Mouse (Mus musculus) heart, embryonic 16.5 days (tissue): Measurements from ENCODE around the gene Kcnmb4. TPM values are rescaled to one million over a fixed set of nuclear protein-coding genes. Genes with fewer than 3 reads are reported as not detected.

Experiments used
- ATAC-seq: fragments of 200-750 bp; cut with Nextera tagmentation; replicated peaks from 2 replicates; pipeline ENCODE4 v1.8.0; 2017; ENCODE audit warnings: moderate number of reproducible peaks; ENCODE audit not compliant: insufficient read depth, low FRiP score; ENCODE audit errors: extremely low read depth
- H3K27ac ChIP-seq: fragments of 300-500 bp; sonication (generic); 2 replicates; pipeline ENCODE4 v1.5.1; 2014; ENCODE audit warnings: mild to moderate bottlenecking, low read length, control low read depth, moderate library complexity
- H3K27me3 ChIP-seq: fragments of 300-500 bp; sonication (generic); 2 replicates; pipeline ENCODE4 v1.6.1; 2014; ENCODE audit warnings: low read length, mixed read lengths; ENCODE audit not compliant: control insufficient read depth, insufficient read depth
- H3K36me3 ChIP-seq: fragments of 300-500 bp; sonication (generic); 2 replicates; pipeline ENCODE4 v1.6.1; 2014; ENCODE audit not compliant: control insufficient read depth, insufficient read depth
- H3K4me1 ChIP-seq: fragments of 300-500 bp; sonication (generic); 2 replicates; pipeline ENCODE4 v1.6.1; 2014; ENCODE audit warnings: low read length, mixed read lengths; ENCODE audit not compliant: control insufficient read depth, insufficient read depth
- H3K4me2 ChIP-seq: fragments of 300-500 bp; sonication (generic); 2 replicates; pipeline ENCODE4 v1.6.1; 2014; ENCODE audit warnings: low read depth, mild to moderate bottlenecking, control low read depth, low read length
- H3K4me3 ChIP-seq: fragments of 300-500 bp; sonication (generic); 2 replicates; pipeline ENCODE4 v1.5.1; 2014; ENCODE audit warnings: mild to moderate bottlenecking, control low read depth, low read length
- H3K9ac ChIP-seq: fragments of 300-500 bp; sonication (generic); 2 replicates; pipeline ENCODE4 v1.6.1; 2014; ENCODE audit warnings: low read length, control low read depth
- H3K9me3 ChIP-seq: fragments of 300-500 bp; sonication (generic); replicated peaks from 2 replicates; pipeline ENCODE4 v1.6.1; 2016; ENCODE audit warnings: low read length; ENCODE audit not compliant: control insufficient read depth
- WGBS: fragments of 180-500 bp; shearing (Covaris S2); extraction: QIAGEN DNeasy Blood & Tissue Kit; methylation state at CpG from one replicate; pipeline ENCODE4 v1.1.7; 2014; 5-methylcytosine and 5-hydroxymethylcytosine counted together
- polyA plus RNA-seq: library from polyadenylated mRNA; unstranded; fragments of >200 nt; fragmentation: Nextera tagmentation; extraction: Ambion mirVana; gene quantifications from 2 replicates; pipeline ENCODE4 v1.2.1, GENCODE M21; 2015

The Kcnmb4 gene
- polyA plus RNA-seq, 1 experiment from 2014 or later = 4.9 TPM

DNA sequence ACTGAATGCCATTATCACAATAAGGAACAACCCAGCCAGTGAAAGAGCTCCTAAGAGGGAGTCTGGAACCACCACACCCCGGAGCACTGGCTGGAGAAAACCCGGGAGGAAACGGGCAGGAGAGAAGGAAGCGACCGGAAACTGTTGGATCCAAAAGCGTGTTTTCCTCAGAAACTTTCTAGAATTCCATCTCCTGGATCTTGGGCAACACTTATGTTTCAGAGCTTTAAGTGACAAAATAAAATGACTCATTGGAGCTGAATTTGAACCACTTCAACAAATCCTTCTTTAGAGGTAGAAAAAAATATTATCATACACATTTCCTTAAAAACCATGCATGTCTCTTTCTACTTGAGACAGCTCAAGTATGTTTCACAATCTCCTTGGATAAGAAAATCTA lies 52.7 kb downstream of the Kcnmb4 start:
- ATAC-seq = no peak
- H3K36me3 ChIP-seq = no peaks in the 10 kb centered on the region
- 80% methylated on average over 6 of the region's 6 CpGs for WGBS
- H3K4me3 ChIP-seq = no peak overlapping the region
- no peaks in the 10 kb centered on the region for H3K27me3 ChIP-seq
- H3K4me1 ChIP-seq = no peaks in the 10 kb centered on the region
- H3K4me2 ChIP-seq = no peak overlapping the region
- no peak overlapping the region for H3K27ac ChIP-seq
- H3K9me3 ChIP-seq = peaks cover 8% of the 10 kb centered on the region
- H3K9ac ChIP-seq = no peak overlapping the region

DNA sequence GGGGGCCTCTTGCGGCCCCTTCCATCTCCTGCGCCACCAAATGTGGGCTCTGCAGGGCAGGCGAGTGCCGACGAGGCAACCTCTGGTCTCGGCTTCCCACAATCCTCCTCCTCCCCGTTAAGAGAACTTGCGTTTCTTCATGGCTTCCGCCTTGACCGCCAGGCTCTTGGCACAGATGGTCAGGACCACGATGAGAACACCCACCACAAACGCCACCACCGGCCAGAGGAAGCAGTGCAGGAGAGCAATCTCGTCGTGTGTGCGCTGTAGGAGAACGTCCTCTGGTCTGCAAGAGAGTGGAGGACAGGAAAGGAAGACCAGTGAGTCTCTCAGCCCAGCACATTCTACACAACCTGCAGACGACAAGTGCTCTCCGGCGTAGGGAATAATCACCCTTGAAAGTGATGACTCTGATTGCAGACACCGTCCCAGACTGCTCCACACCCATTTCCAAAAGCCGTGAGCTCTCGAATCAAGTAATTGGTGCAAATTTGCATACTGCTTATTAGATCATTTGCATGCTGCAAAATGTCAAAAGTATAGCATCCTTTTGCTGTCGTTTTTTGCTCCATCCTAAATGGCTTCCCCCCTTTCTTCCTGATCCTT lies 55.5 kb downstream of the Kcnmb4 start:
- H3K4me3 ChIP-seq = no peak overlapping the region
- H3K27ac ChIP-seq = no peak overlapping the region
- WGBS = 72% methylated on average over 24 of the region's 24 CpGs
- peaks cover 3% of the 10 kb centered on the region for H3K9me3 ChIP-seq
- no peaks in the 10 kb centered on the region for H3K4me1 ChIP-seq
- no peak overlapping the region for H3K9ac ChIP-seq
- no peaks in the 10 kb centered on the region for H3K27me3 ChIP-seq
- ATAC-seq = no peak
- peak overlapping the region; percentile 20; the same call in 1 of the 2 replicates for H3K4me2 ChIP-seq
- H3K36me3 ChIP-seq = no peaks in the 10 kb centered on the region

DNA sequence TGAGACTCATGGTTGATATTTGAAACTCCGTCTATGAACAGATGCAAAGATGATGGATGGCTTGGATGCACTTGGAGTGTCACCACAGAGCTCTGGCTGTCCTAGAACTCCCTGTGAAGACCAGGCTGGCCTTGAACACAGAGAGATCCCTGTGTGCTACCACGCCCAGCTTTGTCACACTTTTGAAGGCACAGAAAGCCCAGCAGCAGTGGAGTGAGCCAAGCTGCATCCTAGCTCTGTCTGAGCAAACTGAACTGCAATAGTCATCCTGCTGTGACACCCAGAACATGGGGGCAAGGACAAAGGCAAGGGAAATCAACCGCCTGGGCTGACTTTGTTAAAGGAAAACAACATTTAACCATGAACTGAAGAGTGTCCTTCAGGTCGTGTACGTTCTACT lies 57.0 kb downstream of the Kcnmb4 start:
- 56% methylated on average over 5 of the region's 5 CpGs for WGBS
- Histone ChIP-seq H3K27ac (no peak overlapping the region), H3K4me2 (no peak overlapping the region), H3K27me3 (no peaks in the 10 kb centered on the region), H3K9ac (no peak overlapping the region), H3K4me3 (no peak overlapping the region), H3K4me1 (no peaks in the 10 kb centered on the region), H3K9me3 (peaks cover 1% of the 10 kb centered on the region), H3K36me3 (no peaks in the 10 kb centered on the region)
- no peak for ATAC-seq

DNA sequence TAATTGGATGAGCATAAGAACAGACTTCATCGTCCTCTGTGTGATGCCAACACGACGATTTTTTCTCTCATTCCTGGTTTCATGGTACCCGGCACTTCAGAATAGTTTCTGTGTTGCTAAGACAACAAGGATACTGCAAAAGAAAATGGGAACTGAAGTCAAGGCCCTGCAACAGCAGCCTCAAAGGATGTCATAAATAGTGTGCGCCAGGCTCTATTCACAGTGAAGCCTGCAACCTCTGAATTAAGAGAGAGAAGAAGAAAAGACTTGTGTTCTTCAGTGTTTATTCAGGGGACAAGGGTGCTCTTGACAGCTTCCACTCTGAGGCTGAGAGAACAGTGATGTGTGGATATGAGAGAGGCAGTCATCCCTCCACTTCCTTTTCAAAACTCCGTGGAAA lies 57.5 kb downstream of the Kcnmb4 start:
- Histone ChIP-seq H3K9me3 (no peaks in the 10 kb centered on the region; the same call in 1 of the 2 replicates), H3K4me1 (no peaks in the 10 kb centered on the region), H3K4me3 (no peak overlapping the region), H3K9ac (no peak overlapping the region), H3K4me2 (no peak overlapping the region), H3K36me3 (no peaks in the 10 kb centered on the region), H3K27ac (no peak overlapping the region), H3K27me3 (no peaks in the 10 kb centered on the region)
- ATAC-seq = no peak
- WGBS = 71% methylated on average over 6 of the region's 6 CpGs

DNA sequence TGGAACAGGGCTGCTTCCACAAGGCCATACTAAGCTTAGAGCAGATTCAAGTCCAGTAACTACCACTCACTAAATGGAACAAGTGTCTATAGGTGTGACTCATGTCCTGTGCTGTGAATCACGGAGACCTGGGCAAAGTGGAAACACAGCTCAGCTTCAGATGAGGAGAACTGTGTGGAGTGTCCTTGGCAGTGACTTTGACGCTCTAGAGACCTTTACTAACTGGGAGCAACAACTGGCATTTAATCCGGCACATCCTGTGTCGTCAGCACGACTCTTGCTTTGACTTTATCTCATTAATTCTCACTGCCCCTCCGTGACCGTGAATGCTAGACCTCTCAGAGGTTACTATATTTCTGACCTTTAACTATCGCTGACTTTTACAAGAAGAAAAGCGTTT lies 62.9 kb downstream of the Kcnmb4 start:
- H3K9ac ChIP-seq = no peak overlapping the region
- H3K4me1 ChIP-seq = peaks cover 6% of the 10 kb centered on the region; the same call in 1 of the 2 replicates
- H3K36me3 ChIP-seq = no peaks in the 10 kb centered on the region
- H3K27ac ChIP-seq = no peak overlapping the region
- H3K4me3 ChIP-seq = no peak overlapping the region
- no peaks in the 10 kb centered on the region; the same call in 1 of the 2 replicates for H3K9me3 ChIP-seq
- H3K4me2 ChIP-seq = no peak overlapping the region
- WGBS = 23% methylated on average over 9 of the region's 9 CpGs
- H3K27me3 ChIP-seq = no peaks in the 10 kb centered on the region
- ATAC-seq = no peak

DNA sequence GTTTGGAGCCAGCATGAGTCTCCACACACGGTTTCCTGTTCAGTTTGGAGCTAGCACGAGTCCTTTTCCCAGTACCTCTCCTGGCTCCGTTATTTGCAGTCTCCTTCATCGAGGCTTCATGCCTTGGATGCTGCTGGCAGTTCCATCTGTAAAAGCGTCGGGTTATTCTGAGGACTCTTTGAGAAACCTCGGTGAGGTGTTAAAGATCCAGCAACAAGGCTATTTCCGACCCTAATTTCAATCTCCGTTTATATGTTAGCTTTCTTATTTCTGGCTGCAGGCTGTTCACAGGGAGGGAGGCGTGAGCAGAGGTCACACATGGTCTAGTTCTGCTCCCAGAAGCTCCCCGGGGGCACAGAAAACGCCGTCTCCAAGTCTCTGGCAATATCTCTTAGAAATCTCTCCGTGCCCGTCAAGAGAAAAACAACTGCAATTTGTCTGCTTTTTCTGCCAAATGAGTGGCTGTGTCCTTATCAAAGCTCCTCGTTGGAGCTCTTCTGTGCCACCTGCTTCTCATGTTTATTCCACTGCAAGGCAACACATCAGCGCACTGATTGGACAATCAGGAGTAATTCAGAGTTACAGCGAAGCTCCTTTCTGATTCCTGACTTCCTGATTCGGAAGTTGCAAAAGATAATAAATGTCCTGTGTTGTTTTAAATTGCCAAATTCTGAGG lies 65.9 kb downstream of the Kcnmb4 start:
- H3K9ac ChIP-seq = no peak overlapping the region
- 43% methylated on average over 19 of the region's 19 CpGs for WGBS
- H3K4me1 ChIP-seq = peaks cover 6% of the 10 kb centered on the region; the same call in 1 of the 2 replicates
- no peak for ATAC-seq
- H3K4me3 ChIP-seq = no peak overlapping the region
- no peaks in the 10 kb centered on the region for H3K9me3 ChIP-seq
- H3K36me3 ChIP-seq = no peaks in the 10 kb centered on the region
- H3K27me3 ChIP-seq = no peaks in the 10 kb centered on the region
- 0 out of 2 replicates have a peak overlapping the region, but pooled peaks have one; percentile 1 for H3K4me2 ChIP-seq
- H3K27ac ChIP-seq = no peak overlapping the region

DNA sequence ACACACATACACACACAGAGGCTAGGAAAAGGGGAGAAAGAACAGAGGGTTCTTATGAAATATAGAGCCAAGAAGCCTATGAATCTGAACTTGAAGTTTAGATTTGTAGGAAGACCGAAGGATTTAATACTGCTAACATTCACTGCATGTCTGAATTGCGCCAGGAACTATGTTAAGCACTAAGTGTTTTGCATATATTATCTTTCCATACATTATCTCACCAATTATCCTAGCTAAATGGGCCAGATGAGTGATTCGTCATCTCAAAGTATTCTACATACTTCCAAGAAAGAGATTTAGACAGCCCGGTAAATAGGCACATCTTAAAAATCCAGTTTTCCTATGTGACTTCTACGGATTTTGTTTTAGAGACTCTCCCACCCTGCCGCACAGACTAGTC lies 68.7 kb downstream of the Kcnmb4 start:
- H3K9me3 ChIP-seq = no peaks in the 10 kb centered on the region
- no peak overlapping the region for H3K4me2 ChIP-seq
- WGBS = 94% methylated on average over 6 of the region's 6 CpGs
- no peak for ATAC-seq
- H3K4me3 ChIP-seq = no peak overlapping the region
- H3K4me1 ChIP-seq = 0 out of 2 replicates have a peak, but pooled peaks cover 2% of the 10 kb centered on the region
- H3K27ac ChIP-seq = no peak overlapping the region
- H3K36me3 ChIP-seq = no peaks in the 10 kb centered on the region
- no peak overlapping the region for H3K9ac ChIP-seq
- H3K27me3 ChIP-seq = no peaks in the 10 kb centered on the region

DNA sequence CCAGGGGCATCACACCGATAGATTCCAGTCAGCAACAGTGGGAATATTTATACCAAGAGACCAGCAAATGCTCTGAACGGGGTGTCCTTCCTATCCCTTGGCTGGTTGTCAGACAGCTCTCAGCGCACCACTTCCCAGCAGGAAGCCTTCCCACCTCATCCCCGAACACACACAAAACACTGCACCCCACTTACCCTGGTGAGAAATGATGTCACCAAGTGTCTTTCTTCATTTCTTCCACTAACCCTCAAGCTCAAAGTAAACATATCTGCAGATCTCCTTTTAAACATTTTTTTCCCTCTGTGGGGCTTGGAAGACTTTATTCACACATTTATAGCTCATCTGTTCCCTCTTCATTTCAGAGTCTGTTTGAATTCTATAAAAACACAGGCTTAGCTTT lies 70.0 kb downstream of the Kcnmb4 start:
- Histone ChIP-seq H3K27ac (no peak overlapping the region), H3K4me3 (no peak overlapping the region), H3K4me1 (0 out of 2 replicates have a peak, but pooled peaks cover 2% of the 10 kb centered on the region), H3K9me3 (no peaks in the 10 kb centered on the region), H3K27me3 (no peaks in the 10 kb centered on the region), H3K9ac (no peak overlapping the region), H3K4me2 (no peak overlapping the region), H3K36me3 (no peaks in the 10 kb centered on the region)
- ATAC-seq = no peak
- WGBS = 47% methylated on average over 4 of the region's 4 CpGs

DNA sequence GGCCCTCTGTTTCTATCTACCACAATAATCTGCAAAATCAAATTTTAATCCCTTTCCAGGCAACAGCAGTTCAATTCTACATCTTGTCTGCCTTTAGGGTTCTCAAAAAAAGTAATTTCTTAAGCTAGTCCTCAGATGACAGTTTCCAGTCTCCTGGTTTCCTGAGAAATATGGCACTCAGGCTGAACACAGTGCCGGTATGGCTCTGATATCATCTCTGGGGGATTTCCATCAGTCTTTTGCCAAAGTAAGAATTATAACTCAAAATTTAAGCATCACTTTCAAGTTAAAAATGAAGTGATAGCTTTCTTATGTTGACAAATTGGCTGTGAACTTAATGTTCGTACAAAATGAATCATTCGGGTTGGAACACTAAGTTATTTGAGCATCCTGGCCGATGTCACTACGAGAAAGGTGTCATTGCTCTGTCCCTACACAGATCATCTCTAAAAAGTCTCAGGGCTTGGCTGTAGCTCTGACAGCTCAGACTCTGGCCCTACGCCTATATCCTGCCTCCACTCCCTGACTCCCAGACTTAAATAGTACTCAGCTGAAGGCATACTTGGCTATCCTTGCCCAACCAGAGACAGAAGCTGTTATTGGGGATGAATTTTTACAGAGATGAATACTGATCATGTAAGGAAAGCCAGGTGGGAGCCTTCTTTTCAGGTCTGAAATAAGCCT lies 70.8 kb downstream of the Kcnmb4 start:
- Histone ChIP-seq H3K9me3 (no peaks in the 10 kb centered on the region), H3K4me3 (no peak overlapping the region), H3K9ac (no peak overlapping the region), H3K4me1 (no peaks in the 10 kb centered on the region), H3K36me3 (no peaks in the 10 kb centered on the region), H3K27ac (no peak overlapping the region), H3K4me2 (no peak overlapping the region), H3K27me3 (no peaks in the 10 kb centered on the region)
- ATAC-seq = no peak
- WGBS = 77% methylated on average over 6 of the region's 6 CpGs
